Mouse (Mus musculus): ENCODE measurements around the gene Npas3. TPM values are rescaled to one million over a fixed set of nuclear protein-coding genes. Genes with fewer than 3 reads are reported as not detected.
A peak's percentile ranks its signal among the peaks of the same experiment; 100 is the strongest.

Npas3 gene
- polyA plus RNA-seq, 1 experiment = 0.01 TPM

DNA sequence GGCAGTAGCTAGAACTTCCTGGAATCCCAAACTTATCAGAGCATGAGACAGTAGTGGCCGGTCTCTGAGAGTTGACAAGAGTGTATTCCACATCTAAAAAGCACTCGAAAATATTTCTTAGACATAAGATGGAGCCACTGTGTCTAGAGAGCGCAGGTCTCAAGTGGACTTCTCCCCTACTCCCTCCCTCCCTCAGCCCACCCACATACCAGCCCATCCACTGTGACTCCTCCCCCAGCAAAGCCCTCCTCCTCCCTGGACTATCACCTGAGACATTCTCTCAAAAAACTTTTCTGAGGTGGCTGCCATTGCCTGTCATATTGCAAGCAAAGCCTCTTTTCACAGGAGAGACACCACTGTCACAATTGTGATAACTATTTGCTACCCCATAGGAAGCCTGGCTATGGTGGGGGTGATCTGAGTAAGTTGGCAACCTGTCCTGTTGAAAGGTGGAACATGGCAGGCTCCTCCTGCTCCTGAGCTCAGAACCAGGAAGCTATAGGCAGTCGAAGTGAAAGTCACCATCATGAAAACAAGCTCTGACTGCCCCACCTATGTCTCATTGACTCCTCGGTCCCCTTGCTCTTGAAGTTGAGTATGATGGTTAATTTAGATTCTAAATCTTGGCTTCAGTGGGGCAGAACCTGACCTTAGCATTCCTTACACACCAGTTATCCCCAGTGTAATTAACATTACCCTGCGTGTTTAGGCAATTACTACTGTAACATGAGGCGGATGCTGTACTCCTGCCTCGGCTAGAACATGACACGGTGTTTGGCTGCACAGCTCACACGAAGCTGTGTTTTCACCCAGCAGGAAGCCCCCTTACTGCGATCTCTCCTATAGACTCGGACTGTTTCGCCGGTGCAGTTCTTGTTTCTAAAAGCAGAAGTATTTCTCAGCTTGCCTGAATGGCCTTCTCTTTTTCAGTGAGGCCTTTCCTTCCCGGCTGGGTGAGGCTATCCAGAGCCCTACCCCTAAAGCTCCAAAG, 751.5 kb downstream of the Npas3 start:
- H3K27me3 ChIP-seq (ENCODE audit: control insufficient read depth, insufficient read depth, insufficient read length) = no peaks in the 10 kb centered on the region
- no peak overlapping the region for H3ac ChIP-seq (ENCODE audit: control insufficient read depth, insufficient read length, low read depth)
- H3K79me3 ChIP-seq (ENCODE audit: low read depth) = no peaks in the 10 kb centered on the region
- H3K36me3 ChIP-seq (ENCODE audit: control insufficient read depth, insufficient read depth) = no peaks in the 10 kb centered on the region
- no peak for TF ChIP-seq CTCF (IDR thresholded peaks at IDR 0.05; ENCODE audit: control insufficient read depth, insufficient read depth, insufficient read length)
- no peak for TF ChIP-seq MYOD1 (IDR thresholded peaks at IDR 0.05; ENCODE audit: control insufficient read depth, insufficient read length, low read depth)
- no peak for TF ChIP-seq CEBPB (IDR thresholded peaks at IDR 0.05; ENCODE audit: low read depth)
- H3K4me3 ChIP-seq (ENCODE audit: insufficient read depth, poor library complexity, severe bottlenecking) = no peak overlapping the region
- H3K79me2 ChIP-seq (ENCODE audit: control insufficient read depth, insufficient read depth) = no peaks in the 10 kb centered on the region

DNA sequence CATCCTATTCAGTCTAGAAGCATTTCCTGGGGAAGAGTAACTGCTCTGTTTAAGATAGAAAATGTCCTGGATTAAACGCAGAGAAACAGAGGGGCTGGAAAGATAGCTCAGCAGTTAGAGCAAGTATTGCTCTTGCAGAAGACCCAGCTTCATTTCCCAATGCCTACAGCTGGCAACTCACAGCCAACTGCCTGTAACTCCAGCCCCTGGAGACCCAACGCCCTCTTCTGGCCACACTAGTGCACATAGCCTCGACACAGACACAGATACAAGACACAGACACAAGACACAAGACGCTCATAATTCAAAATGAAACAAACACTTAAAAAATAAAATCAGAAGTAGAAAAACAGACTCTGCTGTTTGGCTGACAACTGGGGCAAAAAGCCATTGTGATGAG, 754.0 kb downstream of the Npas3 start:
- H3ac ChIP-seq (ENCODE audit: control insufficient read depth, insufficient read length, low read depth) = no peak overlapping the region
- H3K27me3 ChIP-seq (ENCODE audit: control insufficient read depth, insufficient read depth, insufficient read length) = no peaks in the 10 kb centered on the region
- TF ChIP-seq MYOG (IDR thresholded peaks at IDR 0.05; ENCODE audit: control insufficient read depth, extremely low read depth, insufficient read length) (no peak), CEBPB (IDR thresholded peaks at IDR 0.05; ENCODE audit: low read depth) (no peak), MYOD1 (IDR thresholded peaks at IDR 0.05; ENCODE audit: control insufficient read depth, insufficient read length, low read depth) (no peak), MAX (IDR thresholded peaks at IDR 0.05) (no peak), USF1 (IDR thresholded peaks at IDR 0.05; ENCODE audit: low read depth) (no peak), CTCF (IDR thresholded peaks at IDR 0.05; ENCODE audit: control insufficient read depth, insufficient read depth, insufficient read length) (no peak), FOSL1 (IDR thresholded peaks at IDR 0.05; ENCODE audit: insufficient read depth, low read length, poor library complexity, severe bottlenecking) (no peak)
- no peaks in the 10 kb centered on the region for H3K36me3 ChIP-seq (ENCODE audit: control insufficient read depth, insufficient read depth)
- H3K4me3 ChIP-seq (ENCODE audit: insufficient read depth, poor library complexity, severe bottlenecking) = no peak overlapping the region
- H3K79me3 ChIP-seq (ENCODE audit: low read depth) = no peaks in the 10 kb centered on the region
- H3K79me2 ChIP-seq (ENCODE audit: control insufficient read depth, insufficient read depth) = no peaks in the 10 kb centered on the region

DNA sequence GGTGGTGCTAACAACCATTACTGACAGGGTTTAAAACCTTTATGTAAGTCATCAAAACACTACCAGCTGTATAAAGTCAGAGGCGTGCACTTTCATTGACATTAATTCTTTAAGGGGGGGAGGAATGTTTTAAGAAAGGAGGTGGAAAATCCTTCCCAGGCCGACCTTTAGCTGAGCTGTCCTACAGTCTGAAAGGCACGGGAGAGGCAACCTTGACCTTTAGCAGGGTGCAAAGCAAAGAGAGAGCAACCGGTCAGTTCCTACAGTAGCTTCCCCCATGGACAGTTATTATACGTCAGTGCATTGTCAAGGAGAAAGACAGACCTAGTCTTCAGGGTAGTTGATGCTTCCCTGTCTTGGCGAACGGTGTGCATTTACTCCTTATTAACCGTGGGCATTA, 756.1 kb downstream of the Npas3 start:
- no peak overlapping the region for H3ac ChIP-seq (ENCODE audit: control insufficient read depth, insufficient read length, low read depth)
- no peaks in the 10 kb centered on the region for H3K27me3 ChIP-seq (ENCODE audit: control insufficient read depth, insufficient read depth, insufficient read length)

DNA sequence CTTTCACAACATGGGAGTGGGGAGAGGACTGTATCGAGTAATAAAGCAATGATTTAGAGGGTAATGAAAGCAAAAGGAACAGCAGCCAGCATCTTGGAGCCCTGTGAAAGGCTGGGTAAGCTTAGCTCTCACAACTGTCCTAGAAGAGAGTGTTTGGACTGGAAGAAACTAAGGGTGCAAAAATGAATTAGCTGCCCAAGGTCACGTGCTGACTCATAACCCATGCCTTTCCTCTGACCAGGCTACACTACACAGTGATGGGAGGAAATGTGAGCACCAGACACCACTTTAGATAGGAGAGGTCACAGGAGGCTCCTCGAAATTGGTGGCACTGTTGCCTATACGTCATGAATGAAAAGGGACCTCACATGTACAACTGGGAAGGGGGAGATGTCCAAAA, 757.1 kb downstream of the Npas3 start:
- no peak overlapping the region for H3K4me3 ChIP-seq (ENCODE audit: insufficient read depth, poor library complexity, severe bottlenecking)
- H3K36me3 ChIP-seq (ENCODE audit: control insufficient read depth, insufficient read depth) = no peaks in the 10 kb centered on the region
- peak; percentile 97 for TF ChIP-seq USF1 (IDR thresholded peaks at IDR 0.05; ENCODE audit: low read depth)
- TF ChIP-seq MAX (IDR thresholded peaks at IDR 0.05) = no peak
- TF ChIP-seq MYOG (IDR thresholded peaks at IDR 0.05; ENCODE audit: control insufficient read depth, extremely low read depth, insufficient read length) = no peak
- no peak for TF ChIP-seq FOSL1 (IDR thresholded peaks at IDR 0.05; ENCODE audit: insufficient read depth, low read length, poor library complexity, severe bottlenecking)
- TF ChIP-seq CTCF (IDR thresholded peaks at IDR 0.05; ENCODE audit: control insufficient read depth, insufficient read depth, insufficient read length) = no peak
- no peaks in the 10 kb centered on the region for H3K79me3 ChIP-seq (ENCODE audit: low read depth)
- no peak overlapping the region for H3ac ChIP-seq (ENCODE audit: control insufficient read depth, insufficient read length, low read depth)
- H3K27me3 ChIP-seq (ENCODE audit: control insufficient read depth, insufficient read depth, insufficient read length) = no peaks in the 10 kb centered on the region
- no peaks in the 10 kb centered on the region for H3K79me2 ChIP-seq (ENCODE audit: control insufficient read depth, insufficient read depth)

More for the DNA sequence above, 756.1 kb downstream of the Npas3 start:
- H3K4me3 ChIP-seq (ENCODE audit: insufficient read depth, poor library complexity, severe bottlenecking) = no peak overlapping the region
- H3K79me2 ChIP-seq (ENCODE audit: control insufficient read depth, insufficient read depth) = no peaks in the 10 kb centered on the region
- TF ChIP-seq USF1 (IDR thresholded peaks at IDR 0.05; ENCODE audit: low read depth) = no peak
- TF ChIP-seq MYOD1 (IDR thresholded peaks at IDR 0.05; ENCODE audit: control insufficient read depth, insufficient read length, low read depth) = no peak
- no peak for TF ChIP-seq MAX (IDR thresholded peaks at IDR 0.05)
- no peak for TF ChIP-seq CTCF (IDR thresholded peaks at IDR 0.05; ENCODE audit: control insufficient read depth, insufficient read depth, insufficient read length)
- TF ChIP-seq CEBPB (IDR thresholded peaks at IDR 0.05; ENCODE audit: low read depth) = no peak
- TF ChIP-seq MYOG (IDR thresholded peaks at IDR 0.05; ENCODE audit: control insufficient read depth, extremely low read depth, insufficient read length) = no peak
- TF ChIP-seq FOSL1 (IDR thresholded peaks at IDR 0.05; ENCODE audit: insufficient read depth, low read length, poor library complexity, severe bottlenecking) = no peak
- H3K79me3 ChIP-seq (ENCODE audit: low read depth) = no peaks in the 10 kb centered on the region
- no peaks in the 10 kb centered on the region for H3K36me3 ChIP-seq (ENCODE audit: control insufficient read depth, insufficient read depth)

DNA sequence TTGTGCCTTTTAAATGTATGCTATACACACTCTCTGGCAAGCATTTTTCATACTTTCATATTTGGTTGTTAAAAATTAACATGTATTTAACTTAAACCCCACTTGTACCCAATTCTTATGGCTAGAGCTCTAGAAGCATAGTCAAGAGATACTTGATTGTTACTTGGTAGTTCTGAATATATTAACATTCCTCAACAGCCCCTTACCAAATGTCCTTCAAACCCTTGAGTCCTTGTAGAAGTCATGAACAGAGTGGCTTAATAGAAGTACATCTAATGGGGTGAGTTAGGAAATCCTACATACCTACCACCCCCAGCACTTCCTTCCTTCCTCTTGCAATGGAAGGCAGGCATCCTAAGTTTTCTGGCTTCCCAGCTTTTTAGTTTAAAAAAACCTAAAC, 766.8 kb downstream of the Npas3 start:
- no peak overlapping the region for H3K4me3 ChIP-seq (ENCODE audit: insufficient read depth, poor library complexity, severe bottlenecking)
- H3K27me3 ChIP-seq (ENCODE audit: control insufficient read depth, insufficient read depth, insufficient read length) = no peaks in the 10 kb centered on the region
- no peak for TF ChIP-seq MYOD1 (IDR thresholded peaks at IDR 0.05; ENCODE audit: control insufficient read depth, insufficient read length, low read depth)
- TF ChIP-seq MAX (IDR thresholded peaks at IDR 0.05) = no peak
- no peak for TF ChIP-seq FOSL1 (IDR thresholded peaks at IDR 0.05; ENCODE audit: insufficient read depth, low read length, poor library complexity, severe bottlenecking)
- no peak for TF ChIP-seq MYOG (IDR thresholded peaks at IDR 0.05; ENCODE audit: control insufficient read depth, extremely low read depth, insufficient read length)
- no peak for TF ChIP-seq USF1 (IDR thresholded peaks at IDR 0.05; ENCODE audit: low read depth)
- no peak for TF ChIP-seq CEBPB (IDR thresholded peaks at IDR 0.05; ENCODE audit: low read depth)
- TF ChIP-seq CTCF (IDR thresholded peaks at IDR 0.05; ENCODE audit: control insufficient read depth, insufficient read depth, insufficient read length) = no peak
- H3K79me3 ChIP-seq (ENCODE audit: low read depth) = no peaks in the 10 kb centered on the region
- H3ac ChIP-seq (ENCODE audit: control insufficient read depth, insufficient read length, low read depth) = no peak overlapping the region
- no peaks in the 10 kb centered on the region for H3K36me3 ChIP-seq (ENCODE audit: control insufficient read depth, insufficient read depth)
- no peaks in the 10 kb centered on the region for H3K79me2 ChIP-seq (ENCODE audit: control insufficient read depth, insufficient read depth)

All from C2C12 (cell line).